Mouse (Mus musculus) small intestine, adult 2 months (tissue): ENCODE data around the gene Orm3. TPM values are rescaled to one million over a fixed set of nuclear protein-coding genes. Genes with fewer than 3 reads are reported as not detected.
A peak's percentile ranks its signal among the peaks of the same experiment; 100 is the strongest.

Source experiments
- H3K27ac ChIP-seq: fragments of 200-500 bp; 2 replicates; pipeline ENCODE4 v1.5.1; 2012; ENCODE audit warnings: low read depth, low read length, control low read depth, inconsistent platforms; ENCODE audit not compliant: insufficient read depth
- H3K27me3 ChIP-seq: fragments of 200-500 bp; 2 replicates; pipeline ENCODE4 v1.6.1; 2012; ENCODE audit warnings: mild to moderate bottlenecking, moderate library complexity, low read length, inconsistent platforms; ENCODE audit not compliant: control insufficient read depth, insufficient read depth
- H3K36me3 ChIP-seq: fragments of 200-500 bp; 2 replicates; pipeline ENCODE4 v1.6.1; 2012; ENCODE audit warnings: mild to moderate bottlenecking, low read length, control low read depth, inconsistent platforms; ENCODE audit not compliant: control insufficient read depth, insufficient read depth
- H3K4me1 ChIP-seq: fragments of 200-500 bp; 2 replicates; pipeline ENCODE4 v1.6.1; 2012; ENCODE audit warnings: low read length, inconsistent platforms, mixed read lengths; ENCODE audit not compliant: control insufficient read depth, insufficient read depth, insufficient read length
- H3K4me3 ChIP-seq: fragments of 200-500 bp; 2 replicates; pipeline ENCODE4 v1.5.1; 2012; ENCODE audit warnings: low read depth, mild to moderate bottlenecking, control low read depth, inconsistent platforms, low read length, moderate library complexity
- CTCF ChIP-seq: fragments of 200-500 bp; IDR thresholded peaks from 2 replicates; pipeline ENCODE4 v1.5.1; 2012; ENCODE audit warnings: low read depth, mild to moderate bottlenecking, control low read depth, inconsistent platforms, low read length, moderate library complexity, mixed read lengths; ENCODE audit not compliant: insufficient replicate concordance, insufficient read length; ENCODE audit errors: extremely low read depth
- POLR2A ChIP-seq: fragments of 200-500 bp; IDR thresholded peaks from 2 replicates; pipeline ENCODE4 v1.6.1; 2012; ENCODE audit warnings: low read depth, mild to moderate bottlenecking, control low read depth, inconsistent platforms, low read length, moderate library complexity
- whole genome bisulfite sequencing: fragments of 180-500 bp; shearing (Covaris S2); methylation state at CpG from one replicate; pipeline ENCODE4 v1.1.7; 2018; 5-methylcytosine and 5-hydroxymethylcytosine counted together
- polyA plus RNA-seq: library from polyadenylated mRNA; depleted of rRNA; stranded (reverse); fragments of >200 nt; gene quantifications from 2 replicates; pipeline ENCODE4 v1.2.3, GENCODE M21; 2012

The Orm3 gene
- polyA plus RNA-seq, 1 experiment: not detected

DNA sequence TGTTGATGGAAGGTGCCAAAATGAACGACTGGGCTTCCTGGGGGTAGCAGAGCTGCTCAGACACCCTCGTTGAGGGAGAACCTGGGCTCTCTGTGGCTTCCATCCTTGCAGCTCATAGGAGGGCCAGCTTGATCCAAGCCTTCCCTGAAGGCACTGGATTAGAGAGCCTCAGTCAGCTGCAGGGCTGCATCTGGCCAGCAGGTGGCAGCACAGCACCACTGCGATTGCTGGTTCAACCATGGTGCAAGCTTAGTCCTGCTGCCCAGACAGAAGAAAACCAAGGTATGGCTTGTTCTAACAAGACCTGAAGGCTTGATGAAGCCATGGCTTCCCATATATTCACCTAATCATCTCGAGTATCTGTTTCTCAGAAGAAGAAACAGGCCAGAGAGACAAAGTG, 12.6 kb downstream of the Orm3 start:
- H3K4me3 ChIP-seq: no peak overlapping the region
- TF ChIP-seq POLR2A (no peak), CTCF (peak; percentile 98)
- WGBS: 18% methylated on average over 4 of the region's 4 CpGs
- H3K36me3 ChIP-seq: peaks cover 11% of the 10 kb centered on the region; the same call in 1 of the 2 replicates
- no peak overlapping the region for H3K27ac ChIP-seq
- H3K4me1 ChIP-seq: no peaks in the 10 kb centered on the region
- no peaks in the 10 kb centered on the region for H3K27me3 ChIP-seq

DNA sequence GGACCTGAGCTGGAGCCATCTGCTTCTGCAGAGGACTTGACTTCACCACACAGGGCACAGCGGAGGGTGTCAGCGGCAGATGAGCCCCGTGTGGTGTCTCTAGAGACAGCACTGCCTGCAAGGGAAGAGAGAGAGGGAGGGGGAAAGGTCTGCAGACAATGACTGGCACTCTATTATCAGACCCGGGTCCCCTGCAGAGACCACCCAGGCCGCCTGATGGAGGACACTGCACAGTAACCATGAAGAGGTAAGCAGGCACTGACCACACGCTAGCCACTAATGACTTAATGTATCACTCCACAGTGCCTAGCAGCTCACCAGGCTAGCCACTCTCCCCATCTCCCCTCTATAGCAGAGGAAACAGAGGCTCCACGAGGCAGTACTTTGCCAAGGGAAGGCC, 14.9 kb downstream of the Orm3 start:
- no peak overlapping the region for H3K4me3 ChIP-seq
- TF ChIP-seq POLR2A: no peak
- no peak for TF ChIP-seq CTCF
- H3K4me1 ChIP-seq: no peaks in the 10 kb centered on the region
- no peaks in the 10 kb centered on the region for H3K27me3 ChIP-seq
- H3K27ac ChIP-seq: no peak overlapping the region
- WGBS: 72% methylated on average over 7 of the region's 7 CpGs
- H3K36me3 ChIP-seq: peaks cover 12% of the 10 kb centered on the region; the same call in 1 of the 2 replicates

DNA sequence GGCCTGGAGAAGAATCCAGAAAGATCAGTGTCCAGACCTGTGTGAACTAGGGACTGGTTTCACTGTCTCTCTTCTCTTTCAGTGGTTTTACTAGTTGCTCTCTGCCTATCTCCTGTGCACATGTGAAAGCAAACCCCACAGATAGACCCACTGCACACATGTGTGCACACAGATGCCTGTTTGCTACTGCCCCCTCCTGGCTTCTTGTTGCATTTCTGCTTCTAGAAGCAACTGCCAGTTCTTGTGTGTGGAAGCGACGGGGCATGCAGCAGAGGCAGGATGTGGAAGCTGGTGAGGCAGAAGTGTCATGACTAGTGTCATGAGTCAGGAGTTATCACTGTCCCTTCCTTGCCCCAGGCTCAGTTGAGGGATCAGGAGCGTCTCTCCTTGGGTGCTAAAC, 15.9 kb downstream of the Orm3 start:
- no peak overlapping the region for H3K27ac ChIP-seq
- H3K4me1 ChIP-seq: no peaks in the 10 kb centered on the region
- WGBS: 57% methylated on average over 3 of the region's 3 CpGs
- no peaks in the 10 kb centered on the region for H3K27me3 ChIP-seq
- TF ChIP-seq CTCF (peak; percentile 56; the same call in 1 of the 2 replicates), POLR2A (no peak)
- H3K4me3 ChIP-seq: no peak overlapping the region
- H3K36me3 ChIP-seq: peaks cover 17% of the 10 kb centered on the region; the same call in 1 of the 2 replicates

GRCm38 (mm10) chr4:63373404-63373803, 17.4 kb downstream of the Orm3 start:
- Histone ChIP-seq H3K27me3 (no peaks in the 10 kb centered on the region), H3K27ac (no peak overlapping the region), H3K4me3 (no peak overlapping the region), H3K4me1 (no peaks in the 10 kb centered on the region), H3K36me3 (peaks cover 19% of the 10 kb centered on the region; the same call in 1 of the 2 replicates)
- TF ChIP-seq CTCF (no peak), POLR2A (no peak)
- WGBS: 80% methylated on average over 8 of the region's 8 CpGs

DNA sequence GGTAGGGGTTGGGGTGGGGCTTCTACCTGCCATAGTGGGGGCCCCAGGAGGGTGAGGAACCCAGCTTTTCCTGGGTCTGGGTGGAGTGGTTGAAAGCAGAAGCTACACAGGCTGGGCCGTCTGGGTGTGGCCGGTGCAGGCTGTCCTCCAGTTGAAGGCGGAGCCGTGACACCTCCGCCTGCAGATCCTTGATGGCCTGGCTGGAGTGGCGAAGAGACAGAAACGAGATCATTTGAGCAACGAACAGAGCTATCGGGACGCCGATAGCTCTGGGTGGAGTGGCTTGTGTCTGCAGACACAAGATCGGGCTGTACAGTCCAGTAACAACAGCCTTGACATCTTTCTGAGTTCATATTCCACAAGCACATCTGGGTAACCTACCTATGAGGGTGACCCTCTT, 18.4 kb downstream of the Orm3 start:
- no peak overlapping the region for H3K27ac ChIP-seq
- H3K4me1 ChIP-seq: no peaks in the 10 kb centered on the region
- WGBS: 66% methylated on average over 12 of the region's 12 CpGs
- no peaks in the 10 kb centered on the region for H3K27me3 ChIP-seq
- H3K4me3 ChIP-seq: no peak overlapping the region
- TF ChIP-seq POLR2A (no peak), CTCF (no peak)
- peaks cover 21% of the 10 kb centered on the region; the same call in 1 of the 2 replicates for H3K36me3 ChIP-seq

GRCm38 (mm10) chr4:63375367-63375766, 19.4 kb downstream of the Orm3 start:
- Histone ChIP-seq H3K4me1 (no peaks in the 10 kb centered on the region), H3K4me3 (no peak overlapping the region), H3K36me3 (peaks cover 23% of the 10 kb centered on the region; the same call in 1 of the 2 replicates), H3K27ac (no peak overlapping the region), H3K27me3 (no peaks in the 10 kb centered on the region)
- WGBS: 88% methylated on average over 1 of the region's 1 CpGs
- TF ChIP-seq POLR2A: no peak
- TF ChIP-seq CTCF: no peak

DNA sequence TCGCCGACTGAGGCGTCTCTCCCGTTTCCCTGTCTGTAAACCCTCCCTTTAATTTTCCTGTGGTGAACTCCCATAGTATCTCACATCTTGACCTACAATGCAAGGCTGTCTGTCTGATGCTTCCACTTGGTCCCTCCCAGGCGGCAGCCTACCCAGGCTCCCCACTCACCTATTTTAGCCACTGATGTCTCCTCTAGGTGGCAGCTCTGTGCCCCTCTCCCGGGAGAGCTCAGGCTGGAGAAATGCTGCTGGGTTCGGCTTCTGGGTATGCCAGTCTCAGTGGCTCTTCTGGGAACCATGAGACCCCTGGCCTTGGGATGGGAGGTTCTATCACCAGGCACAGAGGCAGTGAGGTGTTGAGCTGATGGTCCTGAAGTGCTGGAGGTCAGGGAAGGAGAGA, 21.5 kb downstream of the Orm3 start:
- Histone ChIP-seq H3K36me3 (peaks cover 33% of the 10 kb centered on the region), H3K4me3 (no peak overlapping the region), H3K27ac (no peak overlapping the region), H3K27me3 (no peaks in the 10 kb centered on the region), H3K4me1 (no peaks in the 10 kb centered on the region)
- 73% methylated on average over 7 of the region's 7 CpGs for WGBS
- TF ChIP-seq CTCF (peak; percentile 17; the same call in 1 of the 2 replicates), POLR2A (no peak)
